Mouse (Mus musculus): ENCODE measurements at regions not wholly inside any gene's neighbourhood (a gene's known extent, or its start where the extent isn't known, plus 50 kb on each side); places are given as distances from the start of the nearest gene placed in this dataset.

DNA sequence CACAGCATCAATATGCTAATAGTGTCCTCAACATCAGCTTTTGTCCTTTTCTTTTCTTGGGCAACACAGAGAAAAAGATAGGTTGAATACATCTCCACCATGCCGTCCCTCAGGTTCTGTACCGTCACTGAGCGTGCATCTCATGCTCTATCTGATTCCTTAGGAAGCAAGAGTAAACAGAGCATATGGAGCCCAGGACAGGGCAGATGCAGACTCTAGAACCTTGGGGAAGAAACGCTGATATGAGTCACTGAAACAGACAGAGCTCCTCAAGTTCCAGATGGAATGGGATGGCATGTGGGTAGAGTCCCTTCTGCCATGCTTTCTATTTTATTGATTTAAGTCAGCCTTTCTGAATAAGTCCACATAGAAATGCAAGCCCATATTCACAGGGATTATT lies 206.9 kb downstream of the Hace1 start:
- TF ChIP-seq BHLHE40 (IDR thresholded peaks at IDR 0.05; ENCODE audit: low read depth, low read length) = no peak
- no peak for TF ChIP-seq POLR2AphosphoS2 (IDR thresholded peaks at IDR 0.05; ENCODE audit: low read depth, low read length)
- no peak for TF ChIP-seq POLR2A (IDR thresholded peaks at IDR 0.05; ENCODE audit: low read depth, low read length)
- TF ChIP-seq ZNF384 (IDR thresholded peaks at IDR 0.05; ENCODE audit: low read depth, low read length) = no peak
- no peak for TF ChIP-seq CHD1 (IDR thresholded peaks at IDR 0.05; ENCODE audit: low read depth, low read length)
- TF ChIP-seq USF1 (IDR thresholded peaks at IDR 0.05; ENCODE audit: low read depth, low read length) = no peak
- no peak for TF ChIP-seq E2F4 (IDR thresholded peaks at IDR 0.05; ENCODE audit: insufficient replicate concordance, low read depth, low read length)
